Mouse (Mus musculus) MEL (cell line): ENCODE measurements around the gene Ube2z.

ENCODE experiments used
- E2F4 ChIP-seq: IDR thresholded peaks from 2 replicates; pipeline ENCODE4 v1.6.1; 2011; ENCODE audit warnings: low read depth, low read length, improper control_type of control experiment, borderline replicate concordance
- ETS1 ChIP-seq: IDR thresholded peaks from 2 replicates; pipeline ENCODE4 v1.6.1; 2012; ENCODE audit warnings: low read depth, mild to moderate bottlenecking, inconsistent platforms, low read length, improper control_type of control experiment, moderate library complexity
- GABPA ChIP-seq: IDR thresholded peaks from 2 replicates; pipeline ENCODE4 v1.6.1; 2012; ENCODE audit warnings: low read depth, mild to moderate bottlenecking, inconsistent platforms, low read length, improper control_type of control experiment, moderate library complexity
- GATA1 ChIP-seq: IDR thresholded peaks from 2 replicates; pipeline ENCODE4 v1.6.1; 2011; ENCODE audit warnings: low read depth, low read length, improper control_type of control experiment
- NELFE ChIP-seq: IDR thresholded peaks from 2 replicates; pipeline ENCODE4 v1.6.1; 2011; ENCODE audit warnings: low read depth, low read length, improper control_type of control experiment
- NRF1 ChIP-seq: IDR thresholded peaks from 2 replicates; pipeline ENCODE4 v1.6.1; 2014; ENCODE audit warnings: low read depth, mild to moderate bottlenecking, inconsistent platforms, low read length, improper control_type of control experiment, moderate library complexity; ENCODE audit not compliant: poor library complexity, insufficient read depth, severe bottlenecking
- RAD21 ChIP-seq: IDR thresholded peaks from 2 replicates; pipeline ENCODE4 v1.6.1; 2011; ENCODE audit warnings: mild to moderate bottlenecking, low read depth, low read length, improper control_type of control experiment
- TAL1 ChIP-seq: IDR thresholded peaks from 2 replicates; pipeline ENCODE4 v1.6.1; 2012; ENCODE audit warnings: mild to moderate bottlenecking, inconsistent platforms, low read length, moderate library complexity, mixed read lengths
- USF1 ChIP-seq: IDR thresholded peaks from 2 replicates; pipeline ENCODE4 v1.6.1; 2014; ENCODE audit warnings: low read depth, mild to moderate bottlenecking, inconsistent platforms, low read length, improper control_type of control experiment, moderate library complexity
- USF2 ChIP-seq, 2 experiments: IDR thresholded peaks; 2 replicates each; pipeline ENCODE4 v1.6.1; 2011 to 2012; ENCODE audit warnings: improper control_type of control experiment in 2 of 2, low read length in 2 of 2, borderline replicate concordance in 1 of 2, inconsistent platforms in 1 of 2, low read depth in 1 of 2, mild to moderate bottlenecking in 1 of 2; ENCODE audit not compliant: insufficient read depth in 1 of 2
- ZC3H11A ChIP-seq: IDR thresholded peaks from 2 replicates; pipeline ENCODE4 v1.6.1; 2012; ENCODE audit warnings: low read depth, mild to moderate bottlenecking, inconsistent platforms, low read length, improper control_type of control experiment

- no peak for TF ChIP-seq E2F4
- no peak for TF ChIP-seq USF2 (IDR thresholded peaks at IDR 0.05; ENCODE audit: borderline replicate concordance in 1 of 2, insufficient read depth in 1 of 2, low read depth in 1 of 2, low read length in 2 of 2)
- no peak for TF ChIP-seq NELFE
- TF ChIP-seq NRF1, result no peak
- TF ChIP-seq RAD21, result no peak
- no peak for TF ChIP-seq GATA1
- no peak for TF ChIP-seq TAL1
- no peak for TF ChIP-seq USF1
- TF ChIP-seq ZC3H11A, result no peak
- TF ChIP-seq GABPA, result no peak
- TF ChIP-seq ETS1, result no peak
Observed at GRCm38 (mm10) chr11:96006367-96006851, 58.8 kb downstream of the Ube2z start.
